Mouse (Mus musculus): ENCODE results near the gene Snrpc.
A peak's percentile ranks its signal among the peaks of the same experiment; 100 is the strongest.

Gene Snrpc

GRCm38 (mm10) chr17:27819521-27819970 is 18.4 kb upstream of the Snrpc start:
- DNase-seq (ENCODE audit: extremely low read depth, low read depth), result peak; percentile 60

DNA sequence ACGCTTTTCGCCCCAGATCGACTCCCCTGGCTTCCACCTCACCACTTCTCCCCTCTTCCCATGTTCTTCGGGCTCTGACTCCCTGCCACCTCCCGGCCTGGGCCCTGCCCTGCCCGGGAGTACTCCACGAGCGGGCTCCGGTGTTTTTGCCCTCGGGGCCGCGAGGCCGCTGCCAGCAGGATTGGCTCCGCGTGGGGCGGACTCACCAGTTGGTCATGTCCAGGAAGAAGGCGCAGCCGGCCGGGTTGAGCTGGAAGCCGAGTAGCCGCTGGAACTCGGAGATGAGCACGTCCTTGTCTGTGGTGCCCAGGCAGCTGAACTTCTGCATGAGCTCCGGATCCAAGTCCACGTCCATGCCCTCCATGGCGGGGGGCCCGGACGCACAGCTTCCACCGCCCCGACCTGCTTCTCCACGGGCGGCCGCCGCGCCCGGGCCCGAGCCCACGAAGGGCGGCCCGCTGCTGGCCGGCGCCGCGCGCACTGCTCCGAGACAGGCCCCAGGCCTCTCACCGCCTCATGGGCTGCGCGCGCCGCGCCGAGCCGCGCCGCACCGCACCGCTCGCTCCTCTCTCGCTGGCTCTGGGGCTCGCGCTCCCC is 17.9 kb upstream of the Snrpc start:
- DNase-seq (ENCODE audit: extremely low read depth, low read depth), result no peak

- DNase-seq (ENCODE audit: extremely low read depth, low read depth), result peak; percentile 85
Observed at GRCm38 (mm10) chr17:27820568-27821406, 17.2 kb upstream of the Snrpc start, which contains the start of gene D17Wsu92e. Gene D17Wsu92e (minus strand): TSS chr17:27820648.

GRCm38 (mm10) chr17:27821407-27822338 is 16.3 kb upstream of the Snrpc start:
- DNase-seq (ENCODE audit: extremely low read depth, low read depth), result no peak

DNA sequence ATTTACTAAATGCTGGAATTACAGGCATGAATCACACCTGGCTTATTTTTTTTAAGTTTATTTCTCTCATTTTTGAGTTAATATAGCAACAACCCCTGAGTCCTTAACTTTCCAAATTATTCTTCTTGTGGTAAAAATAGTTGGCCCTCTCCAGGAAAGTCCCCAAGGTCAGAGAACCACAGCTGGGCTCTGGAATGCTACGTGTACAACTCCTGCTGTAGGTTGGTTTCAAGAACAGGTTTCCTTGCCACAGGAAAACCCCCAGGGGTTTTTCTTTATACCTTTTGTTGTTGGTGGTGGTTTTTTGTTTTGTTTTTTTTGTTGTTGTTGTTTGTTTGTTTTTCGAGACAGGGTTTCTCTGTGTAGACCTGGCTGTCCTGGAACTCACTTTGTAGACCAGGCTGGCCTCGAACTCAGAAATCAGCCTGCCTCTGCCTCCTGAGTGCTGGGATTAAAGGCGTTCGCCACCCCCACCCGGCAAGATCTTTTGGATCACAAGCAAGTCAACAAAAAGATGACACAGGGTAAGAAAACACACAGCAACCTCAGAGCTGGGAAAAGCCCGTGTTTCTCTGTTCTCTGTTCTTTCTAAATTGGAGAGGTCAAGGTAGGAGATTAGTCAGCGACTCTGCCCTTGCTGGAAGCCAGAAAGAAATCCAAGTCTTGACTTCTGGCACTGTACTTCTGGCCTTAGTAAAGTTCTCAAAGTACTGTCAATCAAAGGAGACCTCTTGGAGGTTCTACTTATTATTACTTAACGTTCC is 14.6 kb upstream of the Snrpc start:
- DNase-seq (ENCODE audit: extremely low read depth, low read depth), result no peak

- DNase-seq (ENCODE audit: extremely low read depth, low read depth), result peak; percentile 80
Observed at GRCm38 (mm10) chr17:27824941-27825340, 13.0 kb upstream of the Snrpc start.

GRCm38 (mm10) chr17:27825539-27825938 is 12.4 kb upstream of the Snrpc start:
- DNase-seq (ENCODE audit: extremely low read depth, low read depth), result no peak

GRCm38 (mm10) chr17:27825984-27826905 is 11.7 kb upstream of the Snrpc start:
- peak; percentile 66 for DNase-seq (ENCODE audit: extremely low read depth, low read depth)

DNA sequence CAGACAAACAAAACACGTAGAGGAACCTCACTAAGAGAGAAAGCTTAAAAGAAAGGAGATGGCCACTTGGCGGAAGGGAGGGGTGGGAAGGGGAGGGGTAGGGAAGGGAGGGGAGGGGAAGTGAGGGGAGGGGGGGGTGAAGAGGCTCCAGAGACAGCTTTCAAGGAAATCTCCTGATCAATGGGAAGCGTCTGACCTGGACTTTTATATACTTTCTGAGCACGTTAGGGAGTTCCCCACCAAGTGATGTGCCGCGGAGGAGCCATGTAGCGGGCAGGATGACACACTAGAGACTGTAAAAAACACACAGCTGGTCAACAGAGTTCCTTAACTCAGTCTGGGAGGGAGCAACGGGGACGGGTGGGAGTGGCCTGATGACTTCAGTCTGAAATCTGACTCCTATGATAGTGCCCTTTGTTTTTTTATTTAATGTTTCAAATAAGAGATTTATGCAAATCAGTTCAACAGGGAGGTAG is 11.0 kb upstream of the Snrpc start:
- DNase-seq (ENCODE audit: extremely low read depth, low read depth), result peak; percentile 53

- DNase-seq (ENCODE audit: extremely low read depth, low read depth), result no peak
Observed at GRCm38 (mm10) chr17:27827511-27827910, 10.4 kb upstream of the Snrpc start.

DNA sequence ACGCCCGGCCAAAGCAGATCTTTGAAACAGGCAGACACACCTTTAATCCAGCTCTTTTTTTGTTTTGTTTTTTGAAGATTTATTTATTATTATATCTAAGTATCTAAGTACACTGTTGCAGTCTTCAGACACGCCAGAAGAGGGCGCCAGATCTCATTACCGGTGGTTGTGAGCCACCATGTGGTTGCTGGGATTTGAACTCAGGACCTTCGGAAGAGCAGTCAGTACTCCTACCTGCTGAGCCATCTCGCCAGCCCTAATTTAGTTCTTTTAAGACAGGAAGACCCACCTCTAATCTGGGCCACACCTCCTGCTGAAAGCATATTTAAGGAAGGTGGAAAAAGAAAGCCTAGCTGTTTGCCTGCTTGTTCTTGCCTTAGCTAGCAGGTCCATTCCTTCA is 7.5 kb upstream of the Snrpc start:
- no peak for DNase-seq (ENCODE audit: extremely low read depth, low read depth)

- peak; percentile 96 for DNase-seq (ENCODE audit: extremely low read depth, low read depth)
Observed at GRCm38 (mm10) chr17:27839469-27840252, 1.7 kb downstream of the Snrpc start.

- no peak for DNase-seq (ENCODE audit: extremely low read depth, low read depth)
Observed at GRCm38 (mm10) chr17:27848351-27848750, 10.4 kb downstream of the Snrpc start.

- DNase-seq (ENCODE audit: extremely low read depth, low read depth), result no peak
Observed at GRCm38 (mm10) chr17:27851076-27851475, 13.1 kb downstream of the Snrpc start.

GRCm38 (mm10) chr17:27856265-27856797 is 18.4 kb downstream of the Snrpc start, which contains the start of gene Uhrf1bp1:
Gene Uhrf1bp1 (plus strand): TSS chr17:27856441.
- DNase-seq (ENCODE audit: extremely low read depth, low read depth), result no peak

- DNase-seq (ENCODE audit: extremely low read depth, low read depth), result peak; percentile 36
Observed at GRCm38 (mm10) chr17:27856798-27857648, 19.1 kb downstream of the Snrpc start.

DNA sequence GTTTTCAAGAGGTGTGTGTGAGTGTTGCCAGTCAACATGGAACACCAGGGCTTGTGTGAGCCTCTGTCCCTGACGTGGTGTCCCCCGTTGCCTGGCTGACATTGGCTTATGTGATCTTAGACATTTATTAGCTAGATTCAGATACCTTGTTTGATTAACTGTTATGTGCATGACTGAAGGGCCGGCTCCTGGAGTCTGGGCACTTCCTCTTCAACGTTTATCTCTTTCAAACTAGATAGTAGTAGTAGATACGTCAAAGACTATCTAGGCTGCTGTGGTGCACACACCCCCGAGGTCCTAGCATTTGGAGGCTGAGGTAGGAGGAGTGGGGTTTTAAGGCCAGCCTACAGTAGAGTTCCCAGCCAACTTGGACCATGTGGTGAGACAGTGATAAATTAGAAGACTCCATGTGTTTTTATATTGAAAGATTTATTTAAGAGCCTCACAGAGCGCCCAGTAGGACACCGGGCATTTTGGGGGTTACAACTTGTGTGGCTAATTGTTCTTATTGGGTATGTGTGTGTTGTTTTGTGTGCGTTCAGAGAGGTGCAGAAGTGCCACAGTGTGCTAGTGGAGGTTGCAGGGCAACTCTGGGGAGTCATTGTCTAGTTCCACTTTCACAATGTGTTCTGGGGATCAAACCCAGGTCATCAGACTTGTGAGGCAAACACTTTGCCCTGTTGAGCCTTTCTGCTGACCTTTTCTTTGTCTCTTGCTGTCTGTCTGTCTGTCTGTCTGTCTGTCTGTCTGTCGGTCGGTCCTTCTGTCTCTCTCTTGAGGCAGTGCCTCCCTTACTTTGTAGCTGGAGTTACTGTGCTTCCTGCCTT is 19.9 kb downstream of the Snrpc start:
- DNase-seq (ENCODE audit: extremely low read depth, low read depth), result peak; percentile 58
